ENCODE assay signal across 8 mouse cellular contexts in genomic region chr11:31870285-31871010, GRCm38 (mm10). TPM values are rescaled to one million over a fixed set of nuclear protein-coding genes. Genes with fewer than 3 reads are reported as not detected.
A peak's percentile ranks its signal among the peaks of the same experiment; 100 is the strongest.
DNase-seq lines count a peak whose midpoint lies in the region; ATAC-seq lines count a peak whose summit lies in the region.

No protein-coding gene starts in this region.

- peak overlapping the region; percentile 79 for H3K27ac ChIP-seq in hindbrain, embryonic 11.5 days (ENCODE audit: low read depth, low read length)

- H3K9me3 ChIP-seq in hindbrain, embryonic 11.5 days (ENCODE audit: control insufficient read depth, low read length) = no peaks in the 10 kb centered on the region

- under 1% methylated on average over 50 of the region's 53 CpGs for WGBS in hindbrain, embryonic 11.5 days

- no peaks in the 10 kb centered on the region for H3K27me3 ChIP-seq in hindbrain, embryonic 11.5 days (ENCODE audit: control insufficient read depth, insufficient read depth, low read length)

- H3K4me1 ChIP-seq in hindbrain, embryonic 11.5 days (replicated peaks; ENCODE audit: control insufficient read depth, insufficient read depth, low read length) = no peaks in the 10 kb centered on the region

- H3K9ac ChIP-seq in hindbrain, embryonic 11.5 days (ENCODE audit: low read depth, low read length) = peak overlapping the region; percentile 79

- H3K4me2 ChIP-seq in hindbrain, embryonic 11.5 days (replicated peaks; ENCODE audit: low read depth, low read length) = peak overlapping the region; percentile 63

- H3K36me3 ChIP-seq in hindbrain, embryonic 11.5 days (ENCODE audit: control insufficient read depth, insufficient read depth, low read length) = no peaks in the 10 kb centered on the region

- peak overlapping the region; percentile 88 for H3K4me3 ChIP-seq in hindbrain, embryonic 11.5 days (ENCODE audit: low read depth, low read length)

- ATAC-seq in hindbrain, embryonic 11.5 days (ENCODE audit: low FRiP score) = peak; percentile 100

- DNase-seq in Muller cell, postnatal 12 days (ENCODE audit: inconsistent ontology term) = peak; percentile 99
- peak; percentile 100 for DNase-seq in cerebellum, adult 9-11 months
- peak; percentile 98 to 99 for DNase-seq in frontal cortex, adult 2 months (ENCODE audit: extremely low spot score in 1 of 2, low spot score in 1 of 2)
- peak; percentile 99 for DNase-seq in hindbrain, embryonic 11.5 days (ENCODE audit: low spot score)
- peak; percentile 95 to 98 for DNase-seq in layer of hippocampus, postnatal 10 days (ENCODE audit: low spot score in 2 of 2)
- DNase-seq in lung, postnatal 10 days = peak; percentile 100
- peak; percentile 98 for DNase-seq in ovary, postnatal 36 days (ENCODE audit: low spot score)
- peak; percentile 99 for DNase-seq in thymus, postnatal 25 days

RNA-seq across cellular contexts. Expression of gene Cpeb4, which starts 1.6 kb away (rescaled TPM):
- 52.9 and 55.5 TPM in 2 replicates for polyA plus RNA-seq in frontal cortex, adult 2 months (2012; rRNA removed)
- polyA plus RNA-seq in hindbrain, embryonic 11.5 days (2014; fragmentation: Nextera tagmentation; extraction: Ambion mirVana) = 14.3 and 16.7 TPM in 2 replicates
- 100 to 1,000 TPM; 134 to 142 TPM for total RNA-seq in layer of hippocampus, postnatal 10 days (2021)

Comparison
In these comparisons a context has a peak if more than half of its experiments do, and no peak if none do; other contexts are left out.
1. Peak in every context shown above with its lines: DNase-seq, ATAC-seq, H3K4me3 ChIP-seq and H3K27ac ChIP-seq.